Mouse (Mus musculus) liver, embryonic 18 days (tissue): ENCODE results near the gene Ago4. TPM values are rescaled to one million over a fixed set of nuclear protein-coding genes. Genes with fewer than 3 reads are reported as not detected.

ENCODE experiments used
- polyA plus RNA-seq: library from polyadenylated mRNA; depleted of rRNA; stranded (reverse); fragments of >200 nt; gene quantifications from 2 replicates; pipeline ENCODE4 v1.2.3, GENCODE M21; 2012; rRNA removed

Ago4 gene
- polyA plus RNA-seq = 0.42 and 0.44 TPM in 2 replicates

DNA sequence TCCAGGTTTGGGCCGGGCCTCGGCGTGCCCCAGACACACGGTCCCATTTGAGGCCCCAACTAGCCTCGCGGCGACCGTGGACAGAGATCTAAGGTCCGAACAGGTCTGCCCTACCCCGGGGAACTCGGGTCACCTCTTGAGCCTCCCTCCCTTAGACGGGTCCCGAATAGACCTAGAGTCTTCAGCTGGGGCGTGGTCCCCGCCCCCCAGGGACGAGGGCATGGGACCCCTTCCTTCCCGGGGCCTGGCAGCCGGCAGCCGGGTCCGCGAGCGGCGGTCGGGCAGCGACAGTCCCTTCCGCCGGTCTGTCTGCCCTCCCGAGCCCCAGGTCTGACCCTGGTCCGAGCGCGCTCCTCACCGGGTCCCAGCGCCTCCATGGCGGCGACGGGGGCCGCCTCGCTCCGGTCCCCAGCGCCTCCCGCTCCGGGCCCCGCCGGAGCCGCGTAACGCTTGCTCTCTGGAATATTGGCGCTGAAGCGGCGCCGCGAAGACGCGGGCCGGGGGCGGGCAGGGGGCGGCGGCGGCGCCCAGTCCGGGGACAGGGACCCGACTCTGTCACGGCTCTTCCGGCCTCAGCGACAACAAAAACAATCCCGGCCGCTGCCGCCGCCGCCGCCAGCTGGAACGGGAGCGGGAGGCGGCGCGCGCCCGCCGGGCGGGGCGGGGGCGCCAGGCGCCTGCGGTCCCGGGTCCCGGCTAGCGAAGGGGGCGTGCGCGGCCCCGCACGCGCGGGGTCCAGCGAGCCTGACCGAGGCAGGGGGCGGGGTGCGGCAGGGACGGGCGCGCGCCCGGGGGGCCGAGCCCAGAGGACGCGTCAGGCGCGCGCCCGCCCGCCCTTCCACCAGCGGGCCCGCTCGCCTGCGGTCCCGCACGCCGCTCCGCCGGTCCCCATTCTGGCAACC lies at the start of gene Ago4:
Ago4 (minus strand) TSS at position 646 of the 902 bp plus-strand sequence.

DNA sequence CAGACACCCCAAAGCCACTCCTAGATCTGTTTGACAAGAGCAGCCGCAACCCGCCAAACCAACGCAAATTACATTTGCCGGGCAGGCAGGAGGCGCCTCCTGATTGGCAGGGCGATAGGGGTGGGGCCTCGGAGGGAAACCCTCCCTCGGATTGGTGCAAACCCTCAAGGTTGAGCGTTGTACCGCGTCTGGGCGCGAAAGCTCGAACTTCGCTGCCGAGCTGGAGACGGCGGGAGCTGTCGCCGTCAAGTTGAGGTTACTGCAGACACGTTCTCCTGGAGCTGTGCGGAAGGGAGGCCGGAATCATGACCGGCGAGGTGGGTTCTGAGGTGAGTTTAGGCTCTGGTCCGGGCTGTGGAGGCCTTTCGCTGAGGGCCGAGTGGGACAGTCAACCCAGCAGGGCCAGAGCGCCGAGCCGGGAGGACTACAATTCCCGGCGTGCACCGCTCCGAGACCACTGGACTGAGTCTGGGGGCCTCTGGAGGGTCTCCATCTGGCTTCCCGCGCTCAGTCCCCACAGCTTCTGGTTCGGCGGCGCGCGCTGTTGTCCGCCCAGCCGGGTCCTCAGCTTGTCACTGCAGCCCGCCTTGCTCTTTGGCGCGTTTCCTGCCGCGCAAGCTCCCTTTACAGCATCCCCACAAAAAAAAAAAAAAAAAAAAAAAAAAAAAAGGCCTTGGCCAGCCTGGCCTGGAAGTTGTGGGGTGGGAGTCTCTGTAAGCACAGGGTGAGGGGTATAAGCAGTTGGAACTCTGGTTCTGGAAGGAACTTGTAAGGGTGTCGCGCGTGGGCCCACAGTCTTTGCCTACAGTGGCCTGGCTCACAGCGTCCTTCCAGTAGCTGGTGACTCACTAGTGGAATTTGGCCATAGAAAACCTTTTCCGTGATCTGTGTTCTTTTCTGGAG lies 23.8 kb upstream of the Ago4 start, which contains the start of gene Clspn:
Clspn (plus strand) TSS at position 127 of the 903 bp plus-strand sequence.

DNA sequence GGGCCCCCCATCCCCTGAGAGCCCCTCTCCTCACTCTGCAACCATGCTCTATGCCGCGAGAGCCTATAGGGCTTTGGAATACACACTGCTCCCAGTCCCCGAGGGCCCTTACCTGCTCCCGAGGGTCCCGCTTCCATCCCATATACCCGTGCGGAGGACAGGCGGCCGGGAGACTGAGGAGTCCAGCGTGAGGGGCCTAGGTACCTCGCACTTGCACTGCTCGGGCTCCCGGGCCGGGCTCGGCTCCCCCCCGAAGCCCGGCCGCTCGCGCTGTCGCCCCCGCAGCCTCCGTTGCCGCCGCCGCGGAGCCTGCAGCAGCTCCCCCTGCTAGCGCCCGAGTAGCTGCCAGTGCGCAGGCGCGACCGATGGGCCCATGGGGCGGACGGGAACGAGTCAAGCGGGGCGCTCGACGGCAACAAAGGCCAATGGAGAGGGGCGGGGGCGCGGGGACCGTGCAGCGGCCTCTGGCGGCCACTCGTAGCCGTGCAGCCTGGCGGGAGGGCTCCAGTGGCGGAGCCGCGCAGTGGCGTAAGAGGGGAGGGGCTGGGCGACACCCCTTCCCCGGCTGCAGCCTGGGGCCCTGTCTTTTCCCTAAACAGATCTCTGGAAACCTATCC lies 64.9 kb downstream of the Ago4 start, which contains the start of gene Ago1:
Ago1 (minus strand) TSS at position 299 of the 617 bp plus-strand sequence.

Other genes with a start within 250 kb of the Ago4 start
- gene Col8a2, start 246.7 kb downstream of the Ago4 start, polyA plus RNA-seq = 0.26 and 0.27 TPM in 2 replicates
- gene Adprhl2, start 211.8 kb downstream of the Ago4 start, polyA plus RNA-seq = 18.9 and 21.8 TPM in 2 replicates
- 0.81 and 0.97 TPM in 2 replicates for gene Tekt2, start 207.8 kb downstream of the Ago4 start, polyA plus RNA-seq
- 1.3 and 1.4 TPM in 2 replicates for gene Ago3, start 103.9 kb downstream of the Ago4 start, polyA plus RNA-seq
- 3.0 and 3.3 TPM in 2 replicates for gene Ago1, start 64.9 kb downstream of the Ago4 start, polyA plus RNA-seq
- gene Clspn, start 23.5 kb upstream of the Ago4 start, polyA plus RNA-seq = 8.6 and 9.4 TPM in 2 replicates
- 0.85 and 0.90 TPM in 2 replicates for gene 5730409E04Rik, start 76.3 kb upstream of the Ago4 start, polyA plus RNA-seq
- 104 and 108 TPM in 2 replicates for gene Psmb2, start 144.2 kb upstream of the Ago4 start, polyA plus RNA-seq
- gene Tfap2e, start 202.8 kb upstream of the Ago4 start, polyA plus RNA-seq = not detected in 2 replicates
- gene Ncdn, start 220.0 kb upstream of the Ago4 start, polyA plus RNA-seq = 4.2 and 5.0 TPM in 2 replicates
- gene AU040320, start 220.1 kb upstream of the Ago4 start, polyA plus RNA-seq = 7.1 and 8.0 TPM in 2 replicates